Mouse (Mus musculus): ENCODE measurements at regions not wholly inside any gene's neighbourhood (a gene's known extent, or its start where the extent isn't known, plus 50 kb on each side); places are given as distances from the start of the nearest gene placed in this dataset.

DNA sequence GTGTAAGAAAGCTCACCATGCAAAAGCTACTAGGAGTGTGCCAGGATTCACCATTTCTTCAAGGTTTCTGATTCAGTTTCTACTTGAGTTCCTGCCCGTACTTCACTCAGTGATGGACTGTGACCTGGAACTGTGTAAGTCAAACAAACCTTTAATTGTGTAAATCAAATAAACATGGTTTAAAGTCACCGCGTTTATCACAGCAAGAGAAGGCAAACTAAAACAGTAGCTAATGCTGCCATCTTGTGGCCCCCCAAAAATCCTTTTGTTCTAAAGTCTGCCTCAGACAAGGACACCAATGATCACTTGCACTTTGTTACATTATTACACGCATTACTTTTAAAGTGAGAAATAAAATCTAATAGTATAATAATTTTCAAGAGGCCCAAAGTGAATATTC lies 63.6 kb upstream of the Dcx start:
- DNase-seq (ENCODE audit: low spot score in 2 of 2) = peak in 1 of 2 experiments; percentile 15

Data from left cerebral cortex, adult 8-10 months (tissue).